Mouse (Mus musculus): ENCODE results near the gene Il22. TPM values are rescaled to one million over a fixed set of nuclear protein-coding genes. Genes with fewer than 3 reads are reported as not detected.
"Not testable (repeated sequence)": the region's sequence is repeated elsewhere in the genome, so short reads cannot be mapped to it uniquely, and the experiment has no call there.

The Il22 gene
- polyA plus RNA-seq, 1 experiment from 2014 or later = not detected

DNA sequence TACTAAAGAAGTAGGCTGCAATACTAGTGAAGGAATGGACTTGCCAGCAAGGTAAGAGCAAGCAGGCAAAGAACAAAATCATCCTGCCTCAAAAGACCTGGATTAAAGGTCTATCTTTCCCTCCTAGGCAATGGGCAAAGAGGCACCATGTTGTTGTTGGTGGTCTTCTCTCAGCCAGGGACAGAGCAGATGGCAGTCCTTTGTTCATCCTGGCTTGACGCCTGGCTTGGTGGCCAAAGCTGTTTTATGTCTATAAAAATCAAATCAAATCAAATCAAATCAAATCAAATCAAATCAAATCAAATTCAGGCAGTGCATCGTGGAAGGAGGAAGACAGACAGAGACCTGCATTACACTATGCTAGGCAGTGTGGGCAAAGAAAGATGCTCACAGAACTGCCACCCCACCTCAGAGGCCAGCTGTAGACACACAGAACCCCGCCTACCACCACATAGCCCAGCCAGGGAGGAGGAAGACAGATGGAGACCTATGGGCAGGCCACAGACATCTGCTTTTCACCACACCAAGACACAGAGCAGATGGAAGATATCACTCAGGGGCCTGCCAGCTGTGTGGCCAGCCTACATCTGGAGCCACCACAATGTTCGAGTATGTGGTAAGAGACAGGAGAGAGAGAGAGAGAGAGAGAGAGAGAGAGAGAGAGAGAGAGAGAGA lies 11.1 kb downstream of the Il22 start:
- not testable (repeated sequence) for H3K4me3 ChIP-seq (replicated peaks; ENCODE audit: low read length); DNase-seq (ENCODE audit: low spot score); H3K36me3 ChIP-seq (replicated peaks; ENCODE audit: control insufficient read depth, insufficient read depth); H3K4me1 ChIP-seq (replicated peaks; ENCODE audit: control insufficient read depth, insufficient read depth, low read length); H3K27ac ChIP-seq; H3K9ac ChIP-seq; H3K27me3 ChIP-seq (ENCODE audit: control insufficient read depth, insufficient read depth, low read length); H3K4me2 ChIP-seq (replicated peaks); ATAC-seq (ENCODE audit: low FRiP score); H3K9me3 ChIP-seq (ENCODE audit: control insufficient read depth, low read length)
- 74% methylated on average over 2 of the region's 4 CpGs for WGBS

- not testable (repeated sequence) for DNase-seq (ENCODE audit: low spot score); ATAC-seq (ENCODE audit: low FRiP score); H3K9ac ChIP-seq; H3K27ac ChIP-seq; H3K36me3 ChIP-seq (replicated peaks; ENCODE audit: control insufficient read depth, insufficient read depth); H3K27me3 ChIP-seq (ENCODE audit: control insufficient read depth, insufficient read depth, low read length); H3K4me2 ChIP-seq (replicated peaks); H3K9me3 ChIP-seq (ENCODE audit: control insufficient read depth, low read length); H3K4me1 ChIP-seq (replicated peaks; ENCODE audit: control insufficient read depth, insufficient read depth, low read length); H3K4me3 ChIP-seq (replicated peaks; ENCODE audit: low read length)
- WGBS = no CpG with 5 or more reads among the region's 2 CpGs
Observed at GRCm38 (mm10) chr10:118227629-118228028, 22.9 kb downstream of the Il22 start.

- 80% methylated on average over 1 of the region's 5 CpGs for WGBS
- not testable (repeated sequence) for H3K27me3 ChIP-seq (ENCODE audit: control insufficient read depth, insufficient read depth, low read length); H3K9me3 ChIP-seq (ENCODE audit: control insufficient read depth, low read length); ATAC-seq (ENCODE audit: low FRiP score); H3K4me3 ChIP-seq (replicated peaks; ENCODE audit: low read length); H3K27ac ChIP-seq; H3K4me2 ChIP-seq (replicated peaks); H3K36me3 ChIP-seq (replicated peaks; ENCODE audit: control insufficient read depth, insufficient read depth); H3K4me1 ChIP-seq (replicated peaks; ENCODE audit: control insufficient read depth, insufficient read depth, low read length); H3K9ac ChIP-seq; DNase-seq (ENCODE audit: low spot score)
Observed at GRCm38 (mm10) chr10:118232607-118233006, 27.9 kb downstream of the Il22 start.

DNA sequence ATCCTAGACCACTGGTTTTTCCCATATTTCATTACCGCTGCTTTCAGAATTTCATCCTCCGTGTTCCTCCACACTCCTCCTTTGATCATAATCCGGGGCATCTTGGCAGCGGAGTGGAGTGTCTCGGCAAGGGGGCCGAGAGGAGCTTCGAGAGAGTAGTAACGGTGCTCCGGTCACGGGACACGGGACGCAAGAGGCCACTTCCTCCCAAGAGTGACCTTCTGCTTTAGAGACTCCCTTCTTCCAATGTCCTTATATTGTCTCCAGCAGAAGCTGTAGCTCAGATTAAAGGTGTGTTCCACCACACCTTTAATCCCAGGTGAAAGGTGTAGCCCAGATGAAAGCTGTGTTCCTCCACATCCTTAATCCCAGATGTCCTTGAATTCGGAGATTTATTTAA lies 35.9 kb downstream of the Il22 start, which contains the start of gene Gm32717:
Gene Gm32717, minus strand, starts transcription at position 101 of the 400 bp plus-strand sequence.
- H3K27me3 ChIP-seq (ENCODE audit: control insufficient read depth, insufficient read depth, low read length); H3K36me3 ChIP-seq (replicated peaks; ENCODE audit: control insufficient read depth, insufficient read depth); ATAC-seq (ENCODE audit: low FRiP score); H3K27ac ChIP-seq; DNase-seq (ENCODE audit: low spot score); H3K4me1 ChIP-seq (replicated peaks; ENCODE audit: control insufficient read depth, insufficient read depth, low read length); H3K4me3 ChIP-seq (replicated peaks; ENCODE audit: low read length); H3K4me2 ChIP-seq (replicated peaks); H3K9ac ChIP-seq; H3K9me3 ChIP-seq (ENCODE audit: control insufficient read depth, low read length): not testable (repeated sequence)
- no CpG with 5 or more reads among the region's 13 CpGs for WGBS

DNA sequence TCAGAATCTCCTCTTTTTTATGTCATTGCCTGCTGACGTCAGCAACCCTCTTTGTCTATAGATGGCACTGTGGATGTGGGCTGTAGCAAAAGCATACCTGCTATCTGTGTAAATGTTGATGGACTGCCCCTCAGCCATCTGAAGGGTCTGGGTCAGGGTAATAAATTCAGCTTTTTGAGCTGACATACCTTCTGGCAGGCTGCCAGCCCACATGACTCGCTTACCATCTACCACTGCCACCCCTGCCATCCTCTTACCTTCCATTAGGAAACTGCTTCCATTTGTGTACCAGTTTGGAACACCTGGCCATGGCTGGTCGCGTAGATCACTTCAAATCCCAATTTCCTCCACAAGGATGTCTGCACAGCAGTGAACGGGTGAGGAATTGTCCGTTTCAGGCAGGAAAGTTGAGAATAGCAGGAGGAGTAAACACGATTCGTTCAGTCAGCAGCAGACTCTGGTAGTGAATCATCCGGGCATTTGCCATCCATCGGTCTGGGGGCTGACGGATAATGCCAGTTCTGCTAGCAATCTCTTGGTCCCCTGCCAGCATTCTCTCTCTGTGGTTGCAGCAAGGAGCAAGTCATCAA lies 44.4 kb downstream of the Il22 start:
- not testable (repeated sequence) for H3K9ac ChIP-seq; H3K9me3 ChIP-seq (ENCODE audit: control insufficient read depth, low read length); H3K4me1 ChIP-seq (replicated peaks; ENCODE audit: control insufficient read depth, insufficient read depth, low read length); H3K27me3 ChIP-seq (ENCODE audit: control insufficient read depth, insufficient read depth, low read length); H3K27ac ChIP-seq; H3K4me3 ChIP-seq (replicated peaks; ENCODE audit: low read length); ATAC-seq (ENCODE audit: low FRiP score); H3K36me3 ChIP-seq (replicated peaks; ENCODE audit: control insufficient read depth, insufficient read depth); H3K4me2 ChIP-seq (replicated peaks)
- DNase-seq (ENCODE audit: low spot score) = peak; percentile 23
- 69% methylated on average over 11 of the region's 11 CpGs for WGBS

DNA sequence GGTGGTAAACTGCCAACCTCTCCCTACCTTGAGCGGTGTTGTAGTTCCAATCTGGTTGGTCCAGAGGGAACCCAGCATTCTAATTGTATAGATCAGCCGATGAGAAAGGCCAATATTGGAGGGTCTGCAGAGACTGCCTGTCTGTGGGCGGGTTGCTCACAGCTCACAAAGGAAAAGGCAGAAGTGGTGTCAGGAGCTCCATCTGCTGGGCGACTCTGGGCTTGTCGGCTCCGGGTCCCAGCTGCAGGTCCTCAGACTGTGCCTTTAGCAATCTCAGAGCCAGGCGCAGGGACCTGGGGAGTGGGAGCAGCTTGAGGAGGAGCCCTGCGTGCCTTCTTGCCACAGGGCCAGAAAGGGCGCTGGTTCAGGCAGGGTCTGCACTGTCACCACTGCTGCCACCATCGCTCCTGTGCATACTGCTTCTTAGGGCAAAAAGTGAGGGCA lies 46.1 kb downstream of the Il22 start:
- H3K4me2 ChIP-seq (replicated peaks) = peak overlapping the region; percentile 23
- H3K27ac ChIP-seq = no peak overlapping the region
- no peaks in the 10 kb centered on the region for H3K36me3 ChIP-seq (replicated peaks; ENCODE audit: control insufficient read depth, insufficient read depth)
- no peaks in the 10 kb centered on the region for H3K4me1 ChIP-seq (replicated peaks; ENCODE audit: control insufficient read depth, insufficient read depth, low read length)
- peak overlapping the region; percentile 44; the same call in 1 of the 2 replicates for H3K9ac ChIP-seq
- WGBS = 26% methylated on average over 10 of the region's 10 CpGs
- peak; percentile 69; the same call in 1 of the 2 replicates for ATAC-seq (ENCODE audit: low FRiP score)
- no peaks in the 10 kb centered on the region for H3K27me3 ChIP-seq (ENCODE audit: control insufficient read depth, insufficient read depth, low read length)
- H3K9me3 ChIP-seq (ENCODE audit: control insufficient read depth, low read length) = no peaks in the 10 kb centered on the region
- peak; percentile 74 for DNase-seq (ENCODE audit: low spot score)
- H3K4me3 ChIP-seq (replicated peaks; ENCODE audit: low read length) = no peak overlapping the region

DNA sequence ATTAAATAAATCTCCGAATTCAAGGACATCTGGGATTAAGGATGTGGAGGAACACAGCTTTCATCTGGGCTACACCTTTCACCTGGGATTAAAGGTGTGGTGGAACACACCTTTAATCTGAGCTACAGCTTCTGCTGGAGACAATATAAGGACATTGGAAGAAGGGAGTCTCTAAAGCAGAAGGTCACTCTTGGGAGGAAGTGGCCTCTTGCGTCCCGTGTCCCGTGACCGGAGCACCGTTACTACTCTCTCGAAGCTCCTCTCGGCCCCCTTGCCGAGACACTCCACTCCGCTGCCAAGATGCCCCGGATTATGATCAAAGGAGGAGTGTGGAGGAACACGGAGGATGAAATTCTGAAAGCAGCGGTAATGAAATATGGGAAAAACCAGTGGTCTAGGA lies 53.6 kb downstream of the Il22 start, which contains the start of gene Gm32802:
Gene Gm32802, plus strand, starts transcription at position 301 of the 400 bp plus-strand sequence.
- not testable (repeated sequence) for H3K4me3 ChIP-seq (replicated peaks; ENCODE audit: low read length); DNase-seq (ENCODE audit: low spot score); H3K4me1 ChIP-seq (replicated peaks; ENCODE audit: control insufficient read depth, insufficient read depth, low read length); H3K27me3 ChIP-seq (ENCODE audit: control insufficient read depth, insufficient read depth, low read length); H3K4me2 ChIP-seq (replicated peaks); H3K36me3 ChIP-seq (replicated peaks; ENCODE audit: control insufficient read depth, insufficient read depth); H3K9ac ChIP-seq; ATAC-seq (ENCODE audit: low FRiP score); H3K9me3 ChIP-seq (ENCODE audit: control insufficient read depth, low read length); H3K27ac ChIP-seq
- WGBS = no CpG with 5 or more reads among the region's 13 CpGs

Other genes starting within 250 kb of the Il22 start
- 25.2 and 27.0 TPM in 2 replicates for gene Mdm1, start 63.1 kb upstream of the Il22 start, polyA plus RNA-seq (2014; fragmentation: Nextera tagmentation; extraction: Ambion mirVana)
- gene Gm32717, start 35.8 kb downstream of the Il22 start, polyA plus RNA-seq (2014; fragmentation: Nextera tagmentation; extraction: Ambion mirVana) = 0.23 and 0.43 TPM in 2 replicates
- 0.23 and 0.43 TPM in 2 replicates for gene Gm32802, start 53.7 kb downstream of the Il22 start, polyA plus RNA-seq (2014; fragmentation: Nextera tagmentation; extraction: Ambion mirVana)
- not detected in 2 replicates for gene Iltifb, start 90.1 kb downstream of the Il22 start, polyA plus RNA-seq (2014; fragmentation: Nextera tagmentation; extraction: Ambion mirVana)
- gene Gm9040, start 122.0 kb downstream of the Il22 start, polyA plus RNA-seq (2014; fragmentation: Nextera tagmentation; extraction: Ambion mirVana) = 0.08 TPM in 1 of 2 replicates, not detected in the other
- gene Gm9044, start 127.5 kb downstream of the Il22 start, polyA plus RNA-seq (2014; fragmentation: Nextera tagmentation; extraction: Ambion mirVana) = 0.08 TPM in 1 of 2 replicates, not detected in the other
- gene Gm9045, start 132.9 kb downstream of the Il22 start, polyA plus RNA-seq (2014; fragmentation: Nextera tagmentation; extraction: Ambion mirVana) = not detected in 2 replicates
- gene Gm9046, start 138.3 kb downstream of the Il22 start, polyA plus RNA-seq (2014; fragmentation: Nextera tagmentation; extraction: Ambion mirVana) = not detected in 2 replicates
- not detected in 2 replicates for gene Gm9048, start 143.7 kb downstream of the Il22 start, polyA plus RNA-seq (2014; fragmentation: Nextera tagmentation; extraction: Ambion mirVana)
- not detected in 2 replicates for gene Gm9049, start 149.2 kb downstream of the Il22 start, polyA plus RNA-seq (2014; fragmentation: Nextera tagmentation; extraction: Ambion mirVana)
- not detected in 2 replicates for gene Ifng, start 236.1 kb downstream of the Il22 start, polyA plus RNA-seq (2014; fragmentation: Nextera tagmentation; extraction: Ambion mirVana)